Mouse (Mus musculus): Measurements from ENCODE around the gene Htr6. TPM values are rescaled to one million over a fixed set of nuclear protein-coding genes. Genes with fewer than 3 reads are reported as not detected.
A peak's percentile ranks its signal among the peaks of the same experiment; 100 is the strongest.

Htr6 gene
- total RNA-seq, 2 experiments from 2014 or later: 6.5 to 7.6 TPM

- no peak for DNase-seq (ENCODE audit: low spot score in 2 of 2)
These were observed 13.8 kb upstream of the Htr6 start for GRCm38 (mm10) chr4:139088982-139089671.

GRCm38 (mm10) chr4:139086984-139087383, 11.6 kb upstream of the Htr6 start:
- no peak for DNase-seq (ENCODE audit: low spot score in 2 of 2)

GRCm38 (mm10) chr4:139086037-139086436, 10.7 kb upstream of the Htr6 start:
- peak; percentile 70 to 92 for DNase-seq (ENCODE audit: low spot score in 2 of 2)

GRCm38 (mm10) chr4:139085337-139085736, 10.0 kb upstream of the Htr6 start:
- DNase-seq (ENCODE audit: low spot score in 2 of 2): no peak

- no peak for DNase-seq (ENCODE audit: low spot score in 2 of 2)
These were observed 7.6 kb upstream of the Htr6 start for GRCm38 (mm10) chr4:139082790-139083564.

- peak; percentile 61 to 73 for DNase-seq (ENCODE audit: low spot score in 2 of 2)
These were observed 6.0 kb upstream of the Htr6 start for GRCm38 (mm10) chr4:139081270-139081931.

- no peak for DNase-seq (ENCODE audit: low spot score in 2 of 2)
These were observed 4.9 kb upstream of the Htr6 start for GRCm38 (mm10) chr4:139080259-139080658.

- DNase-seq (ENCODE audit: low spot score in 2 of 2): no peak
These were observed 4.1 kb upstream of the Htr6 start for GRCm38 (mm10) chr4:139079439-139079838.

GRCm38 (mm10) chr4:139078726-139079125, 3.4 kb upstream of the Htr6 start:
- no peak for DNase-seq (ENCODE audit: low spot score in 2 of 2)

- DNase-seq (ENCODE audit: low spot score in 2 of 2): no peak
These were observed 2.9 kb upstream of the Htr6 start for GRCm38 (mm10) chr4:139078313-139078712.

- DNase-seq (ENCODE audit: low spot score in 2 of 2): no peak
These were observed 545 bp upstream of the Htr6 start for GRCm38 (mm10) chr4:139075915-139076314.

- no peak for DNase-seq (ENCODE audit: low spot score in 2 of 2)
These were observed 1.3 kb downstream of the Htr6 start for GRCm38 (mm10) chr4:139074060-139074459.

- peak; percentile 78 to 81 for DNase-seq (ENCODE audit: low spot score in 2 of 2)
These were observed 7.1 kb downstream of the Htr6 start for GRCm38 (mm10) chr4:139068287-139068686.

- DNase-seq (ENCODE audit: low spot score in 2 of 2): no peak
These were observed 10.5 kb downstream of the Htr6 start for GRCm38 (mm10) chr4:139064831-139065230.

GRCm38 (mm10) chr4:139059569-139059968, 15.8 kb downstream of the Htr6 start:
- no peak for DNase-seq (ENCODE audit: low spot score in 2 of 2)

- DNase-seq (ENCODE audit: low spot score in 2 of 2): no peak
These were observed 17.3 kb downstream of the Htr6 start for GRCm38 (mm10) chr4:139058029-139058428.

- no peak for DNase-seq (ENCODE audit: low spot score in 2 of 2)
These were observed 18.1 kb downstream of the Htr6 start for GRCm38 (mm10) chr4:139057291-139057690.

- DNase-seq (ENCODE audit: low spot score in 2 of 2): no peak
These were observed 19.6 kb downstream of the Htr6 start for GRCm38 (mm10) chr4:139055744-139056143.

- no peak for DNase-seq (ENCODE audit: low spot score in 2 of 2)
These were observed 20.0 kb downstream of the Htr6 start for GRCm38 (mm10) chr4:139055336-139055735.

- DNase-seq (ENCODE audit: low spot score in 2 of 2): peak; percentile 53 to 71
These were observed 21.0 kb downstream of the Htr6 start for GRCm38 (mm10) chr4:139054300-139054923.

- no peak for DNase-seq (ENCODE audit: low spot score in 2 of 2)
These were observed 22.0 kb downstream of the Htr6 start for GRCm38 (mm10) chr4:139053391-139053790.

- DNase-seq (ENCODE audit: low spot score in 2 of 2): no peak
These were observed 22.6 kb downstream of the Htr6 start for GRCm38 (mm10) chr4:139052796-139053195.
